Mouse (Mus musculus) thymus, adult 2 months (tissue): ENCODE data around the gene Ppfibp1. TPM values are rescaled to one million over a fixed set of nuclear protein-coding genes. Genes with fewer than 3 reads are reported as not detected.

Experiments used
- DNase-seq: peaks from one replicate; pipeline ENCODE4 v3.0.0; 2021
- H3K27ac ChIP-seq: fragments of 200-500 bp; 2 replicates; pipeline ENCODE4 v1.5.1; 2012; ENCODE audit warnings: low read length, control low read depth; ENCODE audit not compliant: control insufficient read depth, insufficient read depth
- H3K27me3 ChIP-seq: fragments of 200-500 bp; 2 replicates; pipeline ENCODE4 v1.6.1; 2012; ENCODE audit warnings: mild to moderate bottlenecking, low read length, moderate library complexity, mixed read lengths; ENCODE audit not compliant: control insufficient read depth, insufficient read depth
- H3K36me3 ChIP-seq: fragments of 200-500 bp; 2 replicates; pipeline ENCODE4 v1.6.1; 2012; ENCODE audit warnings: mild to moderate bottlenecking, low read length, moderate library complexity; ENCODE audit not compliant: control insufficient read depth, insufficient read depth
- H3K4me1 ChIP-seq: fragments of 200-500 bp; replicated peaks from 2 replicates; pipeline ENCODE4 v1.6.1; 2012; ENCODE audit warnings: low read length; ENCODE audit not compliant: control insufficient read depth, insufficient read depth
- H3K4me3 ChIP-seq: fragments of 200-500 bp; 2 replicates; pipeline ENCODE4 v1.5.1; 2012; ENCODE audit warnings: mild to moderate bottlenecking, low read length, control low read depth, moderate library complexity; ENCODE audit not compliant: control insufficient read depth, insufficient read depth
- CTCF ChIP-seq: fragments of 200-500 bp; IDR thresholded peaks from 2 replicates; pipeline ENCODE4 v1.5.1; 2012; ENCODE audit warnings: mild to moderate bottlenecking, control low read depth, low read length, moderate library complexity, borderline replicate concordance; ENCODE audit not compliant: control insufficient read depth, poor library complexity, insufficient read depth; ENCODE audit errors: extremely low read depth
- POLR2A ChIP-seq: fragments of 200-500 bp; IDR thresholded peaks from 2 replicates; pipeline ENCODE4 v1.6.1; 2012; ENCODE audit warnings: mild to moderate bottlenecking, low read length, control low read depth, moderate library complexity; ENCODE audit not compliant: control insufficient read depth, poor library complexity, insufficient read depth; ENCODE audit errors: extremely low read depth
- WGBS: fragments of 180-500 bp; shearing (Covaris S2); methylation state at CpG from one replicate; pipeline ENCODE4 v1.1.7; 2018; 5-methylcytosine and 5-hydroxymethylcytosine counted together
- polyA plus RNA-seq: library from polyadenylated mRNA; depleted of rRNA; stranded (reverse); fragments of >200 nt; gene quantifications from 2 replicates; pipeline ENCODE4 v1.2.3, GENCODE M21; 2012

The Ppfibp1 gene
- polyA plus RNA-seq, 1 experiment: 5.0 TPM

- no peaks in the 10 kb centered on the region for H3K27me3 ChIP-seq
- WGBS: 98% methylated on average over 1 of the region's 1 CpGs
- no peak overlapping the region for H3K27ac ChIP-seq
- DNase-seq: no peak
- no peak overlapping the region for H3K4me3 ChIP-seq
- no peak for TF ChIP-seq CTCF
- TF ChIP-seq POLR2A: no peak
- no peaks in the 10 kb centered on the region for H3K36me3 ChIP-seq
- H3K4me1 ChIP-seq: no peaks in the 10 kb centered on the region
These were observed 90.9 kb downstream of the Ppfibp1 start for GRCm38 (mm10) chr6:146979115-146979744.

DNA sequence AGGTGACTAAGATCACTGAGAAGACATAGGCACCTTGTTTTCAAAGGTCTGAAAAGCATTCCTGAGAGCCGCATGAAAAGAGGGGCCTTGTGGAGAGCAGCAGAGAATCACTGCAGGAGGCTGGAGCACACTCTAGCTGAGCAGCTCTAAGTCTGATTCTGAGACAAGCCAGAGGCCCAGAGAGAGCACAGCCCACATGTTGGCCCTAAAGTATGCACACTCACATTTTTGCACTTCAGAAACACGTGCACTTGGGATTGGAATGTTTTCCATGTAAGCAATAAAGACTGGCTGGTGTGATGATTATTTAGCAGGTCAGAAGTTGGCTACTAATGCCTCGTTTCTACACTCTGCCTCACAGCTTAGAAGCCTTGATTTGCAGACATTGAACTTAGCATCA, 91.7 kb downstream of the Ppfibp1 start:
- TF ChIP-seq CTCF (no peak), POLR2A (no peak)
- DNase-seq: no peak
- Histone ChIP-seq H3K4me3 (no peak overlapping the region), H3K27me3 (no peaks in the 10 kb centered on the region), H3K36me3 (no peaks in the 10 kb centered on the region), H3K4me1 (no peaks in the 10 kb centered on the region), H3K27ac (no peak overlapping the region)
- WGBS: 90% methylated on average over 3 of the region's 3 CpGs

DNA sequence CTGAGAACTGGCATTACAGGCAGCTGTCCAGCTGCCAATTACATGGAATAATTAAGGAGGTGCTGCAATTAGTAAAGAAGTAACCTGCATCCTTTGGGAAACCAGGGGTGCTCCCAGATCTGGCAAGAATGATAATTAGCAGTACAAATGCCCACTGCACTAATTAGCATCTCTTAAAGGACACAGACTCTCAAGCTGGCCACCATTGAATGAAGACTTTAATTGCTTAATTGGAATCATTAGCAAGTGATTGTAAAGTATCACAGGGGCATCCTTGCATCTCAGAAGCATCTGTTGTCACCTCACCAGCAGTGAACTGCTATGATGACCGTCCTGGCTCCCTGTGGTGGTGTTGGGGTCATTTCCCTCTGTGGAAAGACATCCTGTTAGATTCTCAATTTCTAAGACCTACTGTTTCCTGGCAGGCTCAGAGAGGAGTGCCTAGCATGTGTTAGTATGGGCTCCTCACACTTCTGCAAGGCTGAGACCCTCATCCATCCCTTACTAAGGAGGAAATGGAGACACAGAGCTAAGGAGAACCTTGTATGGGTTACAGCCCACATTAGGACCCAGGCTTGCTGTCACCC, 93.1 kb downstream of the Ppfibp1 start:
- Histone ChIP-seq H3K4me1 (no peaks in the 10 kb centered on the region), H3K27me3 (no peaks in the 10 kb centered on the region), H3K36me3 (no peaks in the 10 kb centered on the region), H3K27ac (no peak overlapping the region), H3K4me3 (no peak overlapping the region)
- TF ChIP-seq POLR2A (no peak), CTCF (no peak)
- 97% methylated on average over 1 of the region's 1 CpGs for WGBS
- no peak for DNase-seq

GRCm38 (mm10) chr6:146984569-146984968, 96.3 kb downstream of the Ppfibp1 start:
- Histone ChIP-seq H3K36me3 (no peaks in the 10 kb centered on the region), H3K27ac (no peak overlapping the region), H3K27me3 (no peaks in the 10 kb centered on the region), H3K4me3 (no peak overlapping the region), H3K4me1 (no peaks in the 10 kb centered on the region)
- no peak for DNase-seq
- no peak for TF ChIP-seq CTCF
- TF ChIP-seq POLR2A: no peak
- WGBS: 90% methylated on average over 3 of the region's 3 CpGs

DNA sequence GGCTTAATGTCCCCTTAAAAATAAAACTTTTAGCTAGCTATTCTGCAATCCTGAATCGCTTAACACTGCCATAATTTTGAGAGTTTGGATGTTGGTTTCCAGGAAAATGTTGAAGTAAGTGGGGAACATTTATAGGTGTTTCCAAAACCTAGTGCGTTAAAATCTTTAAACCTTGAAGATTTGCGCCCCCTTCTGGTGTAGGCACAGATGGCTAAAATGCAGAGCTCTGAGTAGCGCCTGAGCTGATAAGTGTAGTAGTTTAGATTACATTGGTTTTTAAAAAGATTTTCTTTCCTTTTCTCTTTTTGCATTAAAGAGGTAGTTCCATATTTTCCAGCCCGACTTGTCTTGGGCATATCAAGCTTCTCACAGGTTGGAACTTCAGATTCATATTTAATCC, 105.9 kb downstream of the Ppfibp1 start:
- no peaks in the 10 kb centered on the region for H3K36me3 ChIP-seq
- no peaks in the 10 kb centered on the region for H3K27me3 ChIP-seq
- H3K4me1 ChIP-seq: no peaks in the 10 kb centered on the region
- TF ChIP-seq POLR2A (no peak), CTCF (no peak)
- DNase-seq: peak; percentile 50
- WGBS: 44% methylated on average over 5 of the region's 5 CpGs
- no peak overlapping the region for H3K27ac ChIP-seq
- no peak overlapping the region for H3K4me3 ChIP-seq

DNA sequence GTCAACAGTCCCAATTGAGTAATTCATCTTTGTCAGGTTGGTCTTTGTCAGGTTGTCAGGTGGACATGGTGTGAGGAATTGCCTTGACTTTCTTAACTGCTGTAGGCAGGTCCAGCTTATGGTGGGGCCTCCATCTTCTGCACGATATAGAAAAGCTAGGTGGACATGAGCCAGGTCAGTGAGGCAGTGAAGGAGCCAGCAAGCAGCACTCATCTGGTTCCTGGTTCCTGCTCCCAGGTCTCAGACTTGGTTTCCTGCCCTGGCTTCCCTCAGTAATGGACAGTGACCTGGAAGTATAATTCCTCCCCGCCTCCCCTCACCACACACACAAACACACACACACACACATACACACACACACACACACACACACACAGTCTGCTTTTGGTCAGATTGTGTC, 107.1 kb downstream of the Ppfibp1 start:
- DNase-seq: no peak
- H3K27me3 ChIP-seq: no peaks in the 10 kb centered on the region
- 93% methylated on average over 2 of the region's 2 CpGs for WGBS

More for the DNA sequence above, 107.1 kb downstream of the Ppfibp1 start:
- H3K4me1 ChIP-seq: no peaks in the 10 kb centered on the region
- H3K36me3 ChIP-seq: no peaks in the 10 kb centered on the region
- H3K27ac ChIP-seq: no peak overlapping the region
- no peak overlapping the region for H3K4me3 ChIP-seq
- TF ChIP-seq CTCF: no peak
- no peak for TF ChIP-seq POLR2A
